Mouse (Mus musculus): ENCODE measurements at regions not wholly inside any gene's neighbourhood (a gene's known extent, or its start where the extent isn't known, plus 50 kb on each side); places are given as distances from the start of the nearest gene placed in this dataset.
A peak's percentile ranks its signal among the peaks of the same experiment; 100 is the strongest.

DNA sequence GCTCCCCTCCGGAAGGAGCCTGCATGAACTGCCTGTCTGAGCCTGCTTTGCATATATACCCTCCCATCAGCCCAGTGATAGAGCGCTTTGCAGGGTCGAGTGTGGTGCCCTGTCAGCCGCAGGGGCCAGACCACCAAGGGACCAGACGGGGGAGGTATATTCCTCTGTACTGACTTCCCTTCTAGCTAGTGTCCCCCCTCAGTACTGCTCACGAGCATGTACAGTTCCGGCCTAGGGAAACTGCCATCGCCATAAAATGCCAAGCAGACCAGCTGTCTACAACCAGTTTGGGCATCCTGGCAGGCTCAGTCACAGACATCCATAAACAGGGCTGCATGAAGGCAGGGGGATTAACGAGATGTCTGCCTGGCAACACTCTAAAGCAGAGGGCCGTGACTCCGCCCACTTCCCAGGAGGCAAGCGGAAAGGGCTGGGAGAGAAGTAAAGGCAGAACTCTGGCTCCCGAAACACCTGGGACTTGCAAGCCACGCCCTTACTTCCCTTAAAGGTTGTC is 68.6 kb upstream of the Zfp536 start:
- no peak overlapping the region for H3K27ac ChIP-seq
- peak overlapping the region; percentile 37 for H3K9ac ChIP-seq (replicated peaks; ENCODE audit: low read length)
- H3K4me1 ChIP-seq (ENCODE audit: insufficient read depth, low read length): peaks cover 9% of the 10 kb centered on the region; the same call in 1 of the 2 replicates
- H3K27me3 ChIP-seq (ENCODE audit: insufficient read depth, low read length): no peaks in the 10 kb centered on the region
- ATAC-seq (peak; percentile 84), DNase-seq (ENCODE audit: low spot score) (peak; percentile 72)
- peak overlapping the region; percentile 51 for H3K4me2 ChIP-seq (ENCODE audit: low read depth, low read length)
- H3K36me3 ChIP-seq (ENCODE audit: insufficient read depth, low read length): no peaks in the 10 kb centered on the region
- H3K9me3 ChIP-seq (ENCODE audit: low read length): no peaks in the 10 kb centered on the region
- no peak for TF ChIP-seq CTCF (IDR thresholded peaks at IDR 0.05; ENCODE audit: low read depth)
- H3K4me3 ChIP-seq (ENCODE audit: low read length): 0 out of 2 replicates have a peak overlapping the region, but pooled peaks have one; percentile 5
- WGBS: 2% methylated on average over 14 of the region's 14 CpGs

DNA sequence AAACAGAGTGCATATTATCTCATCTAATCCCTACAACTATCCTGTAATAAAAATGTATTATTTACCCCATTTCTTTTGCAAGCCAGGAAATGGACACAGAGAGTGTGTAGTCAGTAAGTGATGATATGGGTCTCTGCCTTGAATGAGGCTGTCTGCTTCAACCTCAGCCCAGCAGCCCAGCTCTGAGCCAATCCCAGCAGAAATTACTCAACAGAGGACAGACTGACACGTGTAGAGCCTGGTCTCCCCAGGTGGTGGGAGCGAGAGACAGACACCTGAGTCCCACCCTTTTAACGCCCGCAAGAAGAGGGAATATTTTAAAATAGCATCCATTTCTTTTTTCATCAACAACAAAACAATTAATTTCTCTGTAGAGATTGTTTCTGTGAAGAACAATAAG is 68.1 kb upstream of the Zfp536 start:
- no peak for TF ChIP-seq CTCF (IDR thresholded peaks at IDR 0.05; ENCODE audit: low read depth)
- Histone ChIP-seq H3K4me1 (ENCODE audit: insufficient read depth, low read length) (peaks cover 9% of the 10 kb centered on the region; the same call in 1 of the 2 replicates), H3K27me3 (ENCODE audit: insufficient read depth, low read length) (no peaks in the 10 kb centered on the region), H3K27ac (no peak overlapping the region), H3K9ac (replicated peaks; ENCODE audit: low read length) (peak overlapping the region; percentile 37; the same call in 1 of the 2 replicates), H3K36me3 (ENCODE audit: insufficient read depth, low read length) (no peaks in the 10 kb centered on the region), H3K9me3 (ENCODE audit: low read length) (no peaks in the 10 kb centered on the region), H3K4me2 (ENCODE audit: low read depth, low read length) (peak overlapping the region; percentile 51), H3K4me3 (ENCODE audit: low read length) (no peak overlapping the region)
- DNase-seq (ENCODE audit: low spot score): no peak
- 22% methylated on average over 4 of the region's 4 CpGs for WGBS
- ATAC-seq: no peak

DNA sequence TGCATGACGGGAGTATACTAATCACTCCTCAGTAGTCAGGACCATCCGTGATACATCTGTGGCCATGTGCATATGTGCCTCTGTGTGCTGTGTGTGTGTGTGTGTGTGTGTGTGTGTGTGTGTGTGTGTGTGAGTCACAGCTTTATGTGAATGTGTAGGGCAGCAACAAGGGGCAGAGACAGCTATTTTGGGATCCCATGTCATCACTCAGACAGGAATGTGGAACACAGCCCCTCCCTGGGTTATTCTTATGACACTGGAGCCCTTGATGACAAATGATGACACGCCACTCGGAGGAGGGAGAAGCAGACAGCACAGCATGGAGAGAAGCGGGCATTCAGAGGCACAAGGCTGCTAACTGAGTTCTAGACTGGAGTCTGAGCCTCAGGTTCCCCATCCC is 64.4 kb upstream of the Zfp536 start:
- WGBS: 58% methylated on average over 5 of the region's 5 CpGs
- H3K9me3 ChIP-seq (ENCODE audit: low read length): no peaks in the 10 kb centered on the region
- H3K27me3 ChIP-seq (ENCODE audit: insufficient read depth, low read length): no peaks in the 10 kb centered on the region
- H3K4me2 ChIP-seq (ENCODE audit: low read depth, low read length): no peak overlapping the region
- no peak overlapping the region for H3K27ac ChIP-seq
- H3K9ac ChIP-seq (replicated peaks; ENCODE audit: low read length): no peak overlapping the region
- no peak overlapping the region for H3K4me3 ChIP-seq (ENCODE audit: low read length)
- no peak for TF ChIP-seq CTCF (IDR thresholded peaks at IDR 0.05; ENCODE audit: low read depth)
- H3K4me1 ChIP-seq (ENCODE audit: insufficient read depth, low read length): peaks cover 9% of the 10 kb centered on the region; the same call in 1 of the 2 replicates
- no peak for DNase-seq (ENCODE audit: low spot score)
- no peaks in the 10 kb centered on the region for H3K36me3 ChIP-seq (ENCODE audit: insufficient read depth, low read length)
- no peak for ATAC-seq

DNA sequence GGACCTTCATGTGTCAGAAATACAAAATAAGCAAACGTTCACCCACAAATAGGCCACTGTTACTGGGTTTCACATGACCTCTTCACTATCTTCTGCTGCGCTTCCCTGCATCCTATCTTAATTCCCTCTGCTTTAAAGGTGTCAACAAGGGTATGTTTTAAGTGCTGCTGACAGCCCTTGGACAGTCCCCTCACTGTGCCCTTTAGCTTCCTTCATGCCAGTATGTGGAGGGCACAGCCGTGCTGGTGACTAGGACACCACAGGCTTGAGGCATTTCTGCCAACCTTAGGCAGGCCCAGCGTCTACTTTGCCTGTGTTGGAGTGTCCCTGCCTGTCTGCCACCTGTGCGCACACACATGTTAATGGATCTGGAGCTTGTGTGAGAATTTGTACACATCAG is 63.9 kb upstream of the Zfp536 start:
- no peak for TF ChIP-seq CTCF (IDR thresholded peaks at IDR 0.05; ENCODE audit: low read depth)
- H3K9me3 ChIP-seq (ENCODE audit: low read length): no peaks in the 10 kb centered on the region
- H3K27ac ChIP-seq: no peak overlapping the region
- no peaks in the 10 kb centered on the region for H3K27me3 ChIP-seq (ENCODE audit: insufficient read depth, low read length)
- H3K9ac ChIP-seq (replicated peaks; ENCODE audit: low read length): no peak overlapping the region
- no peaks in the 10 kb centered on the region for H3K36me3 ChIP-seq (ENCODE audit: insufficient read depth, low read length)
- no peak for DNase-seq (ENCODE audit: low spot score)
- H3K4me1 ChIP-seq (ENCODE audit: insufficient read depth, low read length): peaks cover 7% of the 10 kb centered on the region; the same call in 1 of the 2 replicates
- ATAC-seq: no peak
- no peak overlapping the region for H3K4me2 ChIP-seq (ENCODE audit: low read depth, low read length)
- WGBS: 86% methylated on average over 5 of the region's 5 CpGs
- H3K4me3 ChIP-seq (ENCODE audit: low read length): no peak overlapping the region

DNA sequence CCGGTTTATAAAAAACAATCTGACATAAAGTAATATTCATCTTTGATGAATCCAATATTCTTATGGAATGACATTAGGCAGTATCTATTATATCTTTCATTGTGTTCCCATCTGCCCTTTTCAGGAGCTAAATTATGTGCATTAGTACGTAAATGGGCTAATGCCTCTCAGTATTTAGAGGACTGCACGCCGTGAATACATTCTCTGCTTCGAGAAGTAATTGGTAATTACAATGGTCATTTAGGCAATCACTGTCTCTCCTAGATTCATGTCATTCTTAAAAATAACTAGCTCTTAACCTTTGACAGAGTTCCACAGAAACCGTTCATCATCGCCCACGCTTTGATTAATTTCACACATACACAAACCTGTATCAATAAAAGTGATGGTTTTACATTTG is 60.0 kb upstream of the Zfp536 start:
- no peak for TF ChIP-seq CTCF (IDR thresholded peaks at IDR 0.05; ENCODE audit: low read depth)
- Histone ChIP-seq H3K27ac (no peak overlapping the region), H3K9me3 (ENCODE audit: low read length) (no peaks in the 10 kb centered on the region), H3K4me2 (ENCODE audit: low read depth, low read length) (no peak overlapping the region), H3K4me1 (ENCODE audit: insufficient read depth, low read length) (no peaks in the 10 kb centered on the region), H3K36me3 (ENCODE audit: insufficient read depth, low read length) (no peaks in the 10 kb centered on the region), H3K27me3 (ENCODE audit: insufficient read depth, low read length) (no peaks in the 10 kb centered on the region), H3K4me3 (ENCODE audit: low read length) (no peak overlapping the region), H3K9ac (replicated peaks; ENCODE audit: low read length) (no peak overlapping the region)
- no peak for ATAC-seq
- WGBS: 71% methylated on average over 8 of the region's 8 CpGs
- no peak for DNase-seq (ENCODE audit: low spot score)

DNA sequence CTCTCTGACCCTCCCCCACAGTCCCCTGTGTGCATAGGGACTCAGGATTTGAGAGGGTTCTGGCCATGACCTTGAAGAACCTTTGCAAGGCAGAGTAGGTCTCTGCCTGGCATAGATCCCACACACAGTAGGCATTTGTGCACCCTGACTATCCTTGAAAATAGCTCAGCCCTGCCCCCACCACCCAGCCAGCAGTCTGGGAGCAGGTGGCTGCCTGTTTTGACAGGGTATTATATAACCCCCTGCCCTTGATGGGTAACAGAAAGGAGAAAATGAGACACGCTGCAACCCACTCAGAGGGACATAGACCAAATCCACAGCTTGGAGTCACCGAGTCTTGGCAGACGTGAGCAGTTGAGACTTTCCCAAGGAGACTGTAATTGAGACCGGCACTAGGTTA is 58.9 kb upstream of the Zfp536 start:
- H3K4me3 ChIP-seq (ENCODE audit: low read length): no peak overlapping the region
- H3K36me3 ChIP-seq (ENCODE audit: insufficient read depth, low read length): no peaks in the 10 kb centered on the region
- no peaks in the 10 kb centered on the region for H3K4me1 ChIP-seq (ENCODE audit: insufficient read depth, low read length)
- H3K4me2 ChIP-seq (ENCODE audit: low read depth, low read length): no peak overlapping the region
- H3K9me3 ChIP-seq (ENCODE audit: low read length): no peaks in the 10 kb centered on the region
- H3K27ac ChIP-seq: no peak overlapping the region
- no peaks in the 10 kb centered on the region for H3K27me3 ChIP-seq (ENCODE audit: insufficient read depth, low read length)
- peak; percentile 60 for ATAC-seq
- DNase-seq (ENCODE audit: low spot score): peak; percentile 44
- no peak for TF ChIP-seq CTCF (IDR thresholded peaks at IDR 0.05; ENCODE audit: low read depth)
- WGBS: 40% methylated on average over 4 of the region's 4 CpGs
- H3K9ac ChIP-seq (replicated peaks; ENCODE audit: low read length): no peak overlapping the region

DNA sequence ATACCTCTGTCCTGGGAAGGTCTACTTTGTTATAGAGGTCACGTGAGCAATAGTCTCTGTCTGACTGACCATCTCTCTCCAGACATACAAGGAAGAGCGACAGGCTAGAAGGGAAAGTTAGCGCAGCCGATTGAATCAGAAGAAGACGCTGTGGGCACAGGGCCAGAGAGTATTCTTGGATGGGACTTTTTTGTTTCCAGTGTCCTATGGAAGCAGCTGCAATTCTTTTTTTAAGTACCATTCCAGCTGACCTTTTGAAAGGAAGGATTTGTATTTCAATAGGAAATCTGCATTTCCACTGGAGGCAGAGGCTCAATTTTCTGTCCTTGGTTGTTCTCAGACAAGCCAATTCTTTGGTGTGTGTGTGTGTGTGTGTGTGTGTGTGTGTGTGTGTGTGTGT is 52.3 kb upstream of the Zfp536 start:
- 53% methylated on average over 5 of the region's 5 CpGs for WGBS
- no peak for ATAC-seq

More for the DNA sequence above, 52.3 kb upstream of the Zfp536 start:
- H3K9me3 ChIP-seq (ENCODE audit: low read length): no peaks in the 10 kb centered on the region
- no peak overlapping the region for H3K27ac ChIP-seq
- H3K4me2 ChIP-seq (ENCODE audit: low read depth, low read length): no peak overlapping the region
- DNase-seq (ENCODE audit: low spot score): no peak
- no peak overlapping the region for H3K9ac ChIP-seq (replicated peaks; ENCODE audit: low read length)
- no peak for TF ChIP-seq CTCF (IDR thresholded peaks at IDR 0.05; ENCODE audit: low read depth)
- no peaks in the 10 kb centered on the region for H3K36me3 ChIP-seq (ENCODE audit: insufficient read depth, low read length)
- no peaks in the 10 kb centered on the region for H3K4me1 ChIP-seq (ENCODE audit: insufficient read depth, low read length)
- no peaks in the 10 kb centered on the region for H3K27me3 ChIP-seq (ENCODE audit: insufficient read depth, low read length)
- H3K4me3 ChIP-seq (ENCODE audit: low read length): no peak overlapping the region

Measured in hindbrain, postnatal 0 days (tissue).